Mouse (Mus musculus): ENCODE results near the gene Perm1. TPM values are rescaled to one million over a fixed set of nuclear protein-coding genes. Genes with fewer than 3 reads are reported as not detected.
A peak's percentile ranks its signal among the peaks of the same experiment; 100 is the strongest.

Gene Perm1
- total and polyA plus RNA-seq, 3 experiments, result 0.19 to 1.8 TPM; not detected in 1

GRCm38 (mm10) chr4:156209963-156210635 is 5.6 kb upstream of the Perm1 start:
- no peaks in the 10 kb centered on the region for H3K9me3 ChIP-seq (replicated peaks; ENCODE audit: insufficient read depth, low read length)
- H3K79me2 ChIP-seq (ENCODE audit: control insufficient read depth, insufficient read depth, low read length, poor library complexity), result no peaks in the 10 kb centered on the region

GRCm38 (mm10) chr4:156213134-156213533 is 2.5 kb upstream of the Perm1 start:
- H3K9me3 ChIP-seq (replicated peaks; ENCODE audit: insufficient read depth, low read length), result no peaks in the 10 kb centered on the region
- no peaks in the 10 kb centered on the region for H3K27me3 ChIP-seq (ENCODE audit: control insufficient read depth in 1 of 2, insufficient read depth in 2 of 2, low read length in 2 of 2)
- DNase-seq (ENCODE audit: low read depth, low spot score), result no peak
- H3K9ac ChIP-seq (ENCODE audit: control insufficient read depth, low read depth, low read length, poor library complexity, severe bottlenecking), result no peak overlapping the region
- H3K27ac ChIP-seq (ENCODE audit: control insufficient read depth, low read depth, low read length), result no peak overlapping the region
- no peaks in the 10 kb centered on the region for H3K36me3 ChIP-seq (ENCODE audit: control insufficient read depth in 1 of 2, insufficient read depth in 2 of 2, low read length in 2 of 2)
- TF ChIP-seq MXI1 (IDR thresholded peaks at IDR 0.05; ENCODE audit: low read depth, low read length), result no peak
- TF ChIP-seq ZKSCAN1 (IDR thresholded peaks at IDR 0.05; ENCODE audit: low read depth, low read length), result no peak
- no peak for TF ChIP-seq TAL1 (IDR thresholded peaks at IDR 0.05; ENCODE audit: low read length)
- no peak for TF ChIP-seq ZNF384 (IDR thresholded peaks at IDR 0.05; ENCODE audit: low read depth, low read length)
- TF ChIP-seq MAFK (IDR thresholded peaks at IDR 0.05; ENCODE audit: borderline replicate concordance, low read depth, low read length), result no peak
- no peak for TF ChIP-seq SIN3A (IDR thresholded peaks at IDR 0.05; ENCODE audit: low read length)
- TF ChIP-seq UBTF (IDR thresholded peaks at IDR 0.05; ENCODE audit: borderline replicate concordance, insufficient read depth, low read depth, low read length), result no peak
- TF ChIP-seq MYB (IDR thresholded peaks at IDR 0.05; ENCODE audit: low read depth, low read length), result no peak
- TF ChIP-seq ZMIZ1 (IDR thresholded peaks at IDR 0.05; ENCODE audit: low read depth, low read length), result no peak
- no peak for TF ChIP-seq USF2 (IDR thresholded peaks at IDR 0.05; ENCODE audit: borderline replicate concordance in 1 of 2, insufficient read depth in 1 of 2, low read depth in 1 of 2, low read length in 2 of 2)
- TF ChIP-seq KAT2A (conservative IDR thresholded peaks at IDR 0.05; ENCODE audit: low read depth, low read length), result no peak
- no peak for TF ChIP-seq TCF12 (IDR thresholded peaks at IDR 0.05; ENCODE audit: low read depth, low read length)
- peaks cover 2 to 4% of the 10 kb centered on the region in 2 experiments; a peak in 3 of 4 replicates for H3K4me1 ChIP-seq (ENCODE audit: control insufficient read depth in 1 of 2, insufficient read depth in 2 of 2, low read length in 2 of 2)
- no peaks in the 10 kb centered on the region for H3K79me2 ChIP-seq (ENCODE audit: control insufficient read depth, insufficient read depth, low read length, poor library complexity)
- H3K4me3 ChIP-seq (ENCODE audit: control insufficient read depth in 1 of 2, insufficient read depth in 1 of 2, low read depth in 2 of 2, low read length in 2 of 2), result no peak overlapping the region

More at GRCm38 (mm10) chr4:156209963-156210635, 5.6 kb upstream of the Perm1 start:
- DNase-seq (ENCODE audit: low read depth, low spot score), result no peak
- TF ChIP-seq EP300 (IDR thresholded peaks at IDR 0.05; ENCODE audit: low read depth in 1 of 2, low read length in 2 of 2) (0 out of 4 replicates have a peak, but pooled peaks have one; percentile 16 to 21), ZMIZ1 (IDR thresholded peaks at IDR 0.05; ENCODE audit: low read depth, low read length) (0 out of 2 replicates have a peak, but pooled peaks have one; percentile 13), E2F4 (IDR thresholded peaks at IDR 0.05; ENCODE audit: borderline replicate concordance, low read depth, low read length) (no peak)
- Histone ChIP-seq H3K9ac (ENCODE audit: control insufficient read depth, low read depth, low read length, poor library complexity, severe bottlenecking) (no peak overlapping the region), H3K4me1 (ENCODE audit: control insufficient read depth in 1 of 2, insufficient read depth in 2 of 2, low read length in 2 of 2) (peaks cover 2 to 6% of the 10 kb centered on the region in 2 experiments; a peak in 2 of 4 replicates), H3K4me3 (ENCODE audit: control insufficient read depth in 1 of 2, insufficient read depth in 1 of 2, low read depth in 2 of 2, low read length in 2 of 2) (no peak overlapping the region), H3K27ac (ENCODE audit: control insufficient read depth, low read depth, low read length) (no peak overlapping the region), H3K27me3 (ENCODE audit: control insufficient read depth in 1 of 2, insufficient read depth in 2 of 2, low read length in 2 of 2) (no peaks in the 10 kb centered on the region), H3K36me3 (ENCODE audit: control insufficient read depth in 1 of 2, insufficient read depth in 2 of 2, low read length in 2 of 2) (no peaks in the 10 kb centered on the region; a peak in 1 of 4 replicates)

All from MEL (cell line).